Mouse (Mus musculus): ENCODE data around the gene Kcnh6. TPM values are rescaled to one million over a fixed set of nuclear protein-coding genes. Genes with fewer than 3 reads are reported as not detected.

The Kcnh6 gene
- polyA plus RNA-seq (2012), result not detected in 2 replicates

DNA sequence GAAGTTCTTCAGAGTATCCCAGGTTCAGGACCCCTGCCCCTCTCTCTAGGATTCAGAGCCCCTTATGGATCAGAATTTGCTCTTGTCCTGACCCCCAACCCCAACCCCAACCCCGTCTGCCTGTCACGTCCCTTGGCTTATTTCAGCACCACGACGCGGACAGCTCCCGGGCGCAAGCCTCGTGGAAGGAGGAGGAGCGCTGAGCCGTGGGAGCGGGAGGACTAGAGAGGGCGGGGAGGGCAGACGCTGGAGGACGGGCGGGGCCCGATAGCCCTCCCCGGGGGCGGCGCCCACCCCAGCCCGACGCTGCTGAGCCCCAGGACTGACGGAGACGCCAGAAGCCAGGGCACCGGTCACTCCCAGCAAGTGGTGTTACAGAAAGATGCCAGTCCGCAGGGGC, at the start of gene Kcnh6:
TSS of gene Kcnh6 (plus strand) at position 304 of the 400 bp plus-strand sequence.
- TF ChIP-seq GATA1 (IDR thresholded peaks at IDR 0.05; ENCODE audit: low read length), result no peak

DNA sequence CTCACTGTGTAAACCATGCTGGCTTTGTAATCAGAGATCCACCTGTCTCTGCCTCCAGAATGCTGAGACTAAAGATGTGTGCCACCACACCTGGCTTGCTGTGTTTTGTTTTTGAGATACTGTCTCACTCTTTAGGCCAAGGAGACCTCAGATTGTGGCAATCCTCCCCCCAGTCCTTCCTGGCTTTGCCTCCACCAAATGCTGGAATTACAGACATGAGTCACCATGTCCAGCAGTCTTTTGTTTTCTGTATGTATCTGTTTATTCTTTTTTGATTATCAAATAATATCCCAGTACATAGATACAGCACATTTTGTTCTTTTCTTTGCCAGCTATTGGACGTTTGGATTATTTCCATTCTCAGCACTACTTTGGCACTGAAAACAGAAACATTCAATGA, 49.4 kb upstream of the Kcnh6 start:
- no peak for TF ChIP-seq GATA1 (IDR thresholded peaks at IDR 0.05; ENCODE audit: low read length)

GRCm38 (mm10) chr11:105959355-105959754, 48.6 kb upstream of the Kcnh6 start:
- no peak for TF ChIP-seq GATA1 (IDR thresholded peaks at IDR 0.05; ENCODE audit: low read length)

- TF ChIP-seq GATA1 (IDR thresholded peaks at IDR 0.05; ENCODE audit: low read length), result no peak
Observed at GRCm38 (mm10) chr11:105964691-105965090, 43.2 kb upstream of the Kcnh6 start.

DNA sequence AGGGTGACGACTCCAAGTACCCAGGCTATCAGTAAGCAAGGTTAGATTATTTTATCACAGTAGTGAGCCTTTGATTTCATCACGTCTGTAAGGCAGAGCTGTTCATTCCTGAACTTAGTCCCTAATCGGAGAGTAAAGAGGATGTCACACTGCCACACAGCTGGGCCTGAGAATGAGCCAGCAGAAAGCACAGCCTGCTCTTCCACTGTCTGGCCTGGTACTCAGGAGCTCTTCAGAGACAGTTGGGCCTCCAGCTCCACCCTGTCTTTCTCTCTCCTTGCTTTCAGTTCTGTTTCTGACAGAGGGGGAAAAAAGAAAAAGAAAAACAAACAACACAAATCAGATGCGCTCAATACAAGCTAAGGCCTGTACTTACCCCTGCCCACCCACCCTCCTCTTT, 41.6 kb upstream of the Kcnh6 start:
- TF ChIP-seq GATA1 (IDR thresholded peaks at IDR 0.05; ENCODE audit: low read length), result no peak

- TF ChIP-seq GATA1 (IDR thresholded peaks at IDR 0.05; ENCODE audit: low read length), result no peak
Observed at GRCm38 (mm10) chr11:105967741-105968574, 40.0 kb upstream of the Kcnh6 start, which contains the start of gene Ace. Gene Ace (plus strand): TSS chr11:105967945.

GRCm38 (mm10) chr11:105968948-105969347, 39.0 kb upstream of the Kcnh6 start:
- no peak for TF ChIP-seq GATA1 (IDR thresholded peaks at IDR 0.05; ENCODE audit: low read length)

DNA sequence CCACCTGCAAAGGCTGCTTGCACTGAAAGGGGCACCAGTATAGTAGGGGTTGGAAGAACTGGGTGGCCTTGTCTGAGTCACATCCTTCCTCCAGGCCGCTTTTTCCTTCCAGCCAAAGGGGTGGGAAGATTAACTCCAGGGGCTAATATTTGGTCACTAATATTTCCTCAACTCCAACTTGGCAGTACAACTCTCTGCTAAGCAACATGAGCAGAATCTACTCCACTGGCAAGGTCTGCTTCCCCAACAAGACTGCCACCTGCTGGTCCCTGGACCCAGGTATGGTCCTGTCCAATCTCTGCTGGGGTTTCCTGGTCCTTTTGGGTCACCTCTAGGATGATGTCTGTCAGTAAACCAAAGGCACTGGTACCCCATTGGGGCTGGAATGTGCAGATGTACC, 38.4 kb upstream of the Kcnh6 start:
- TF ChIP-seq GATA1 (IDR thresholded peaks at IDR 0.05; ENCODE audit: low read length), result no peak

GRCm38 (mm10) chr11:105974593-105974992, 33.3 kb upstream of the Kcnh6 start:
- no peak for TF ChIP-seq GATA1 (IDR thresholded peaks at IDR 0.05; ENCODE audit: low read length)

DNA sequence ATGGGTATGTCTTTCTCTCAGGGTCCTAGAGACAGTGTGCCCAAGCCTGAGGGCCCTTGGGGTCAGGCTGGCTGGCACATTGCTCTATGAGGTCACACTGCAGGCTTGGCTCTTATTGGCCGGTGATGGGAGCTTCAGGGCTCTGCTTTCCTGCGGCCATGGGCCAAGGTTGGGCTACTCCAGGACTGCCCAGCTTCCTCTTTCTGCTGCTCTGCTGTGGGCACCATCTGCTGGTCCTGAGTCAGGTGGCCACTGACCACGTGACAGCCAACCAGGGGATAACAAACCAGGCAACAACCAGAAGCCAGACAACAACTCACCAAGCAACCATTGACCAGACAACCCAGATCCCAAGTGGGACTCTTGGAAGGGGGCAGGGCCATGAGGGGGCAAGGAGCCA, 32.9 kb upstream of the Kcnh6 start:
- TF ChIP-seq GATA1 (IDR thresholded peaks at IDR 0.05; ENCODE audit: low read length), result no peak

- TF ChIP-seq GATA1 (IDR thresholded peaks at IDR 0.05; ENCODE audit: low read length), result no peak
Observed at GRCm38 (mm10) chr11:105975636-105976035, 32.3 kb upstream of the Kcnh6 start.

- TF ChIP-seq GATA1 (IDR thresholded peaks at IDR 0.05; ENCODE audit: low read length), result no peak
Observed at GRCm38 (mm10) chr11:105978232-105978631, 29.7 kb upstream of the Kcnh6 start.

GRCm38 (mm10) chr11:105978634-105979033, 29.3 kb upstream of the Kcnh6 start:
- no peak for TF ChIP-seq GATA1 (IDR thresholded peaks at IDR 0.05; ENCODE audit: low read length)

- TF ChIP-seq GATA1 (IDR thresholded peaks at IDR 0.05; ENCODE audit: low read length), result no peak
Observed at GRCm38 (mm10) chr11:105984452-105984851, 23.5 kb upstream of the Kcnh6 start.

DNA sequence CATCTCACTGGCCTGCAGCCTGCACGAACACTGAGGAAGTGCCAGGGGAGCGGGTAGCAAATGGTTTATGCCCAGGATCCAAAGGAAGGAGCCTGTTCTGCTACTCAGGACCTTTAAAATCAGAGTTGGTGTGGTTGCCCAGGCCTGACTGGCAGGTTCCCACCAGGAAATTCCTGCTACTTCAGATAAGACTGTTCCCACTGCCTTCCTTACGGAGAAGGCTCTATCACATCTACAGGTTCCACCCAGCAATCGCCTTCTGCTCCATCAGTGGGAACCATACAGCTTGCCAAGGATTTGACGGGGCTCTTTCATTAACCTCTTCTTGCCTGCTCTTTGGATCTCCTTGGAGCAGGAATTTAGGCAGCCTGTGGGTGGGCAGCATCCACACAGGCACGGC, 20.5 kb upstream of the Kcnh6 start:
- TF ChIP-seq GATA1 (IDR thresholded peaks at IDR 0.05; ENCODE audit: low read length), result no peak

DNA sequence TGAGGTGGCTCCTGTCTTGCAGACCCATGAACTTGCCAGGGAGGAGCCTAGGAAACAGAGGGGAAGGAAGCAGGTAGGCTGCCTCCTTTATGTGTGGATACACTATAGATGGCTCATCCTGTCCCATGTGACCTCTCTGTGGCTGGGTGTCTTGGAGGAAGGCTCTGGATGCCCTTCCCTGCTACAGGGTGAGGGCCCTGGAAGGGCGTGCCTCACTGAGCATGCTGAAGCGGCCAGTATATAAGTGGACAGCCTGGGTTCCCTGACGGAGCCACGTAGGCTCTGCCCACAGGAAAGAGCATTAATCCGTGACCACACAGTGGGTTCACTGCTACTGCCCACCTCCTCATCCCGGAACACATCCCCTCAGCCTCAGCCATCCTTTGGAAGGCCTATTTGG, 18.5 kb upstream of the Kcnh6 start:
- TF ChIP-seq GATA1 (IDR thresholded peaks at IDR 0.05; ENCODE audit: low read length), result no peak

- no peak for TF ChIP-seq GATA1 (IDR thresholded peaks at IDR 0.05; ENCODE audit: low read length)
Observed at GRCm38 (mm10) chr11:105990231-105990630, 17.7 kb upstream of the Kcnh6 start.
